Mouse (Mus musculus): ENCODE data around the gene Vwa2. TPM values are rescaled to one million over a fixed set of nuclear protein-coding genes. Genes with fewer than 3 reads are reported as not detected.

Gene Vwa2
- not detected for polyA plus RNA-seq (2017; shearing (Covaris generic))

DNA sequence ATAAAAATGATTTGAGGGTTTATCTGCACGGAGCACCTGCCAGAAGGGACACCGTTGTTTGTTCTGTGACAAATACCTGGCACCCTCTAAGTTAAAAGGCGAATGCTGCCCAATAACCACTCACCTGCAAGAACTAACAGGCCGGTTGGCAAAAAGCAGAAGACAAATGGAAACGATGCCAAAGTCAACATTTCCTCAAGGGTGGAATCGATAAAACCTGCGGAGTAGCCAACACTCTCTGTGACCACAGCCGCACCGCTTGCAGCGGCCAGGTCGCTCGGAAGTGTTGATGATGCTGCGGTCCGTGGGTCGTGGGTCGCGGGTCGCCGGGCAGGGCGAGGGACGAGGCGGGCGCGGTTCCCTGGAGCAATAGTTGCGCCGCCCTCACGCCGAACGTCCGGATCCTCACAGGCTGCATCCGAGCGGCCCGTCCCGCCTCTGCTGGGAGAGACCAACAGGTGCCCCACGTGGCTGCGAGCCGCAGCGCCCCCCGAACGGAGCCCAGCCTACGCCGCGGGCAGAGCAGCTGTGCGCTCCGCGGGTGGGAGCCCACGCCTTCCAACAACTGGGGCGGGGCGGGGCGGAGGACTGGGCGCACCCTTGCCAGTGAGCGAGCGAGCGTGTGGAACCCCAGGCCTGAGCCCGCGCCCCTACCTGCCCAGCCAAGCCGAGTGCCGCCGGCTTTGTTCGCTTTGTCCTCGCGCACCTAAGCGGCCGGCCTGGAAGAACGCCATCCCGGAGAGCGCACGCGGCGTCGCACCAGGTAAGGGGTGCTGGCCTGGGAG lies at the start of gene Vwa2:
Vwa2 (plus strand) TSS at position 434 of the 785 bp plus-strand sequence.

DNA sequence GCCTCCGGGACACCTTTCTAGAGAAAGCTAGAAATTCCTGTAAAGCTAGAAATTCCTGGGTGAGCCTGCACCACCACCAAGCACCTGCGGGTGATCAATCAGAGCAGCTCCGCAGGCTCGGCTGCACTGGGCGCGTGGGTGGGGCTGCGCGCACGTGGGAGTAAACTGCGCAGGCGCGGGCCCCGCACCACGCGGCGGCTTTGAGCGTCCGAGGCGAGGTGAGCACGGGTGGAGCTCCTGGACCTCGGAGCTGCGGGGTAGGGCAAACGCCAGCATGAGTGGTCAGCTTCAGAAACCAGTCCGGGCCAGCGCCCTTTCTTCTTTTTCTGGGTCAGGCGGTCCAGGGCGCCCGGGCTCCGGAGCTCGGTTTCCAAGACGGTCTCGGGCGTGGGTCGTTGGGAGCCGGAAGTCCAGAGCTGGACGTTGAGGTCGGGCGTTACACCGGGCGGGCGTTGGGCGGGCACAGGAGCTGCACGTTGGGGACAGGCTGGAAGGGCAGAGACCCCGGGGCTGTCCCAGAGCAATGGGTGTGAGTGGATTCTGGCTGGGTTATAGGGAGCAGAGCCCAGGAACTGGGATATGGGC lies 47.9 kb upstream of the Vwa2 start, which contains the start of gene Tdrd1:
Tdrd1 (plus strand) TSS at position 163 of the 585 bp plus-strand sequence.

Other genes starting within 250 kb of the Vwa2 start
- gene Adrb1, start 152.1 kb upstream of the Vwa2 start, polyA plus RNA-seq (2017; shearing (Covaris generic)): under 1 TPM in 1 of 2 experiments, not detected in 1; 0.23 TPM
- 10 to 100 TPM; 18.2 to 19.0 TPM for gene Ccdc186, start 52.1 kb upstream of the Vwa2 start, polyA plus RNA-seq (2017; shearing (Covaris generic))
- under 1 TPM in 1 of 2 experiments, not detected in 1; 0.12 TPM for gene Tdrd1, start 48.0 kb upstream of the Vwa2 start, polyA plus RNA-seq (2017; shearing (Covaris generic))
- under 1 TPM in 1 of 2 experiments, not detected in 1; 0.12 TPM for gene Afap1l2, start 134.0 kb downstream of the Vwa2 start, polyA plus RNA-seq (2017; shearing (Covaris generic))